Comparison of ENCODE assay signal across 8 mouse cellular contexts in the genomic region with DNA sequence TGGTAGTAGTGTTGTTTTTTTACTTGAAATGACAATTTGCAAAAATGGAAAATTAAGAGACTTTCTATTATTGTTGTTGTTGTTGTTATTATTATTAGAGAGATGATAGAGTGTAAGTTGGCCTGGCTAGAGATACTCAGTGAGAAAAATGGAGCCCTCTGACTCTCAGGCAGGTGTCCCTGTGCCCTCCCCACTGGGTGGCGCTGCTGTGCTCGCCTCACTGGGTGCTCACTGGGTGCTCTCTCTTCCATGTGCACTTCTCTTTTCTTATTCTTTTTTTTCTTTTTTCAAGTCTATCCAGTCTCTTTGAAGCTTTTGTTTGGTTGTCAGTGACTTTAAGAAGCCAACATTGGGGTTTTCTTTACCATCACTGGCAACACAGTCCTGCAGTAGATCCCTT. TPM values are rescaled to one million over a fixed set of nuclear protein-coding genes. Genes with fewer than 3 reads are reported as not detected.
DNase-seq lines count a peak whose midpoint lies in the region; ATAC-seq and TF ChIP-seq lines count a peak whose summit lies in the region.

No protein-coding gene starts in this region.

- TF ChIP-seq CTCF in liver, postnatal 0 days (IDR thresholded peaks at IDR 0.05; ENCODE audit: low read depth) = peak; percentile 65

- H3K27me3 ChIP-seq in heart, embryonic 12.5 days (replicated peaks) = no peaks in the 10 kb centered on the region
- no peaks in the 10 kb centered on the region for H3K27me3 ChIP-seq in liver, postnatal 0 days (ENCODE audit: insufficient read depth, low read length)

- no peaks in the 10 kb centered on the region for H3K9me3 ChIP-seq in heart, embryonic 12.5 days (replicated peaks)
- H3K9me3 ChIP-seq in liver, postnatal 0 days (ENCODE audit: low read length) = no peaks in the 10 kb centered on the region

- TF ChIP-seq EP300 in liver, postnatal 0 days (IDR thresholded peaks at IDR 0.05; ENCODE audit: low read depth) = no peak

- no peak overlapping the region for H3K4me2 ChIP-seq in heart, embryonic 12.5 days
- no peak overlapping the region for H3K4me2 ChIP-seq in liver, postnatal 0 days (ENCODE audit: low read depth, low read length)

- WGBS in heart, embryonic 12.5 days = 38% methylated on average over 2 of the region's 2 CpGs
- 35% methylated on average over 2 of the region's 2 CpGs for WGBS in liver, postnatal 0 days (ENCODE audit: insufficient replicate concordance)

- DNase-seq in heart, postnatal 4 days = peak; percentile 51
- DNase-seq in 416B (ENCODE audit: low read depth) (peak; percentile 19), MEL-GATA-1-ER (ENCODE audit: extremely low read depth, low read depth) (peak; percentile 6)
- peak; percentile 71 for DNase-seq in liver, postnatal 0 days
- no peak for DNase-seq in right cerebral cortex, postnatal 10 days (ENCODE audit: low spot score in 2 of 2)
- DNase-seq in gastrocnemius, postnatal 4 days (ENCODE audit: low spot score in 2 of 2) = no peak
- DNase-seq in right cerebral cortex, postnatal 36 days (ENCODE audit: low spot score in 2 of 2) = no peak

- no peak overlapping the region for H3K27ac ChIP-seq in heart, embryonic 12.5 days (ENCODE audit: poor library complexity, severe bottlenecking)
- no peak overlapping the region for H3K27ac ChIP-seq in liver, postnatal 0 days (ENCODE audit: low read depth)

- no peak overlapping the region for H3K9ac ChIP-seq in heart, embryonic 12.5 days
- H3K9ac ChIP-seq in liver, postnatal 0 days (replicated peaks) = no peak overlapping the region

- H3K36me3 ChIP-seq in heart, embryonic 12.5 days = no peaks in the 10 kb centered on the region
- 0 out of 2 replicates have a peak, but pooled peaks cover 4% of the 10 kb centered on the region for H3K36me3 ChIP-seq in liver, postnatal 0 days (replicated peaks; ENCODE audit: insufficient read depth, low read length)

- ATAC-seq in heart, embryonic 12.5 days (ENCODE audit: insufficient number of reproducible peaks, low FRiP score) = no peak
- ATAC-seq in liver, postnatal 0 days = no peak

- H3K4me3 ChIP-seq in heart, embryonic 12.5 days = no peak overlapping the region
- H3K4me3 ChIP-seq in liver, postnatal 0 days (ENCODE audit: low read depth, low read length) = no peak overlapping the region

- H3K4me1 ChIP-seq in heart, embryonic 12.5 days (replicated peaks) = no peaks in the 10 kb centered on the region
- H3K4me1 ChIP-seq in liver, postnatal 0 days (ENCODE audit: insufficient read depth) = peaks cover 2% of the 10 kb centered on the region

RNA-seq across cellular contexts. Expression of gene Chdh, which starts 18.6 kb away (rescaled TPM):
- under 1 TPM; 0.29 TPM for total RNA-seq in heart, postnatal 4 days (2021)
- 0.26 and 0.45 TPM in 2 replicates for polyA plus RNA-seq in heart, embryonic 12.5 days (2016; fragmentation: Nextera tagmentation; extraction: Ambion mirVana)
- polyA plus RNA-seq in liver, postnatal 0 days (2015; fragmentation: Nextera tagmentation; extraction: Ambion mirVana) = 4.5 and 6.2 TPM in 2 replicates
- total RNA-seq in gastrocnemius, postnatal 4 days (2021) = under 1 TPM; 0.32 to 0.54 TPM

RNA-seq across cellular contexts. Expression of gene Il17rb, which starts 18.7 kb away (rescaled TPM):
- under 1 TPM in 1 of 2 experiments, not detected in 1; 0.41 TPM for total RNA-seq in heart, postnatal 4 days (2021)
- polyA plus RNA-seq in heart, embryonic 12.5 days (2016; fragmentation: Nextera tagmentation; extraction: Ambion mirVana) = 0.22 and 0.91 TPM in 2 replicates
- 6.2 and 7.1 TPM in 2 replicates for polyA plus RNA-seq in liver, postnatal 0 days (2015; fragmentation: Nextera tagmentation; extraction: Ambion mirVana)
- total RNA-seq in gastrocnemius, postnatal 4 days (2021) = under 1 TPM in 1 of 2 experiments, not detected in 1; 0.12 TPM

RNA-seq across cellular contexts. Expression of gene Actr8, which starts 49.2 kb away (rescaled TPM):
- 10 to 100 TPM; 37.8 to 38.6 TPM for total RNA-seq in heart, postnatal 4 days (2021)
- 51.8 and 57.5 TPM in 2 replicates for polyA plus RNA-seq in heart, embryonic 12.5 days (2016; fragmentation: Nextera tagmentation; extraction: Ambion mirVana)
- 15.0 and 15.6 TPM in 2 replicates for polyA plus RNA-seq in liver, postnatal 0 days (2015; fragmentation: Nextera tagmentation; extraction: Ambion mirVana)
- 10 to 100 TPM; 40.1 to 46.9 TPM for total RNA-seq in gastrocnemius, postnatal 4 days (2021)

RNA-seq across cellular contexts. Expression of gene Selenok, which starts 59.3 kb away (rescaled TPM):
- total RNA-seq in heart, postnatal 4 days (2021) = 10 to 100 TPM; 80.1 to 80.2 TPM
- 217 and 231 TPM in 2 replicates for polyA plus RNA-seq in heart, embryonic 12.5 days (2016; fragmentation: Nextera tagmentation; extraction: Ambion mirVana)
- 150 and 157 TPM in 2 replicates for polyA plus RNA-seq in liver, postnatal 0 days (2015; fragmentation: Nextera tagmentation; extraction: Ambion mirVana)
- 10 to 100 TPM; 64.8 to 70.6 TPM for total RNA-seq in gastrocnemius, postnatal 4 days (2021)

Comparison
In these comparisons a context has a peak if more than half of its experiments do, and no peak if none do; other contexts are left out.
1. DNase-seq: peak in heart, postnatal 4 days (single experiment), 416B (single experiment), MEL-GATA-1-ER (single experiment) and liver, postnatal 0 days (single experiment); none in right cerebral cortex, postnatal 10 days (0 of 2), gastrocnemius, postnatal 4 days (0 of 2) and right cerebral cortex, postnatal 36 days (0 of 2).